Mouse (Mus musculus) retina, postnatal 7 days (tissue): Measurements from ENCODE around the gene Abcg5.

Experiments used
- DNase-seq: peaks from one replicate; pipeline ENCODE4 v3.0.0-alpha.2; 2012; ENCODE audit warnings: low read depth, low spot score

Abcg5 gene

GRCm38 (mm10) chr17:84645119-84645518, 37.7 kb downstream of the Abcg5 start:
- no peak for DNase-seq

DNA sequence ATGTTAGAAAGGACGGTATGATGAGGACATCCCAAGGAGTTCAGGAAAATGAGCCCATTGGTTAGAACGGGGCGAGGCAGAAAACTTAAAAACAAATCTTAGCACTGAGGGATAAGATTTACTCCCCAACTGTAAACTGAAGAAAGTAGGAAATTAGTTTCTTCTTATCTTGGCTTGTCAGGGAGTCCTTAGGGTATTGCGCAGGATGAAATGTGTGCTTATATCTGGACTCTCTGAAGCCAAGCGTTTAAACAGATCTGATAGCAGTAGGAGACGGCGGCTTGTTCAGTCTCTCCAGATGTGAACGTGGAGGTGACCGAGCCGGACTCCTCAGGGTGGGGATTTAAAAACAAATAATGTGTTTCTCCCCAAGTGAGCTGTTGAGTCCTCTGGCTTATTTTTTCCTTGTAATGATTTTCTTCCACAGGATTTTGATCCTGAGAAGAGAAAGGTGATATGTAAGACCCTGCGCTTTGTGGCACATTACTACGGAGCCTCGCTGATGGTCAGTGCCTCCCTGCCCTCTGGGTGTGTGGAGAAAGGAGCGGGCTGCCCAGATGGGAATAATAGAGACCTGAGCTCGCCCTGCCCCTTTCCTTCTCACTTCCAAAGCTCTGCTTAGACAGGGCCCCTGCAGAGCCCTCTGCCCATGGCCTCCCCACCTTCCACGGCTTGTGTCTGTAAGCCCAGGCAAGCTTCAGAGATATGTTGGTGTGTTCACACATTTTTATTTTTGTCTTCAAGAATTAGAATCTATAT, 38.3 kb downstream of the Abcg5 start:
- no peak for DNase-seq

GRCm38 (mm10) chr17:84642324-84642723, 40.5 kb downstream of the Abcg5 start:
- DNase-seq, result no peak

GRCm38 (mm10) chr17:84641893-84642292, 40.9 kb downstream of the Abcg5 start:
- DNase-seq, result peak; percentile 21

- DNase-seq, result no peak
Observed at GRCm38 (mm10) chr17:84639796-84640378, 42.9 kb downstream of the Abcg5 start.

GRCm38 (mm10) chr17:84637971-84638370, 44.8 kb downstream of the Abcg5 start:
- no peak for DNase-seq

GRCm38 (mm10) chr17:84636328-84636727, 46.5 kb downstream of the Abcg5 start:
- no peak for DNase-seq

DNA sequence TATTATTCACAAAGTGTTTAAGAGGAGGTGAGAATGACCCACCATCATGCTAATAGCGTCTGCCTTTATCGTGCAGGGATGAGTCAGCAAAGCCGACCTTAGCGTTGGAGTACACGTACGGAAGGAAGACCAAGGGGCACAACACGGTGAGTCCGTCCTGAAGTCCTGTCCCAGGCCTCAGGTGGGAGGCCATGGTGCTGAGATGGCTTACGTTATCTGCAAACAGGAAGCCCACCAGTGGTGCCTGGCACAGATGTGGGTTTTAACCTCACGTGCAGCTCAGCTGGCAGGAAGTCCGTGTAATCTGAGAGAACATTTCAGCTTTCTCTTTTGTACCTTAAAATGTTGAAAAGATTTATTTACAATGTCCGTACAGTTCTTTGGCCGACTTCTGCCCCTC, 49.4 kb downstream of the Abcg5 start:
- DNase-seq, result no peak

- no peak for DNase-seq
Observed at GRCm38 (mm10) chr17:84631836-84632235, 51.0 kb downstream of the Abcg5 start.

DNA sequence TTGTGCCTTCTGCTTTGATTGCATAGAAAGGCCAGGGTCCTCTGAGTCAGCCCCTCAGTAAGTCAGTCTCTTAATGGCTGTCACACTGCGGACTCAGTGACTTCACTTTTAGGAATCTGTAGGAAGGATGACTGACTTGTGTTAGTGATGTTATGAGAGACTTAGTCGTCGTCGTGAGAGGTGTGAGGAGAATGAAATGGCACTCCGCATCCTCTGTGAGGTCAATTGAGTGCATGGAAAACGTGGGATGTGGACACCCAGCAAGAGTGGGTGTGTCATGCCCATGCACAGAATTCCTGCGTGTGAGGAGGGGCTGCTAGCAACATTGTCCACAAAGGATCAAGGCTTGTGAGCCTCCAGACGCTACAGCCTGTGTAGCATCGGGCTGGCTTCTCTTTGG, 54.2 kb downstream of the Abcg5 start:
- no peak for DNase-seq

GRCm38 (mm10) chr17:84627721-84628120, 55.1 kb downstream of the Abcg5 start:
- no peak for DNase-seq

GRCm38 (mm10) chr17:84626857-84627305, 55.9 kb downstream of the Abcg5 start:
- no peak for DNase-seq

GRCm38 (mm10) chr17:84626276-84626856, 56.4 kb downstream of the Abcg5 start, which contains the start of gene Dync2li1:
Dync2li1 (plus strand) TSS chr17:84626496.
- peak; percentile 92 for DNase-seq

- DNase-seq, result no peak
Observed at GRCm38 (mm10) chr17:84622873-84623272, 59.9 kb downstream of the Abcg5 start.

DNA sequence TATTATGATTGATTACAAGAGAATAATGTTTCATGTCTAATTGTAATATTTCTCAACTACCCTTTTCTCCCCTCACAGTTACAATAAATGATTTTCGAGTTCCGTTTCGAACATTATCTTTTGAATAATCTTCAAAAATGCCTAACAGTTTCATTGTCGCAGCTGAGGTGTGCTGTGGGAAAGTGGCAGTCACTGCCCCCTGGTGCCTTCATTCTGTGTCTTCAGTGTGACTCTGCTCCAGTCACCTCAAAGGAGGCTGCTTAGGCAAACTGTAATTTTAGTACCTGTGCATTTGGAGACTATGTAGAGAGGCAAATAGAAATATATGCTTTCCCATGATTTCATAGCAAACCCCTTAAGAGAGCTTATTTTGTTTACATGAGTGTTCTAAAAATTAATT, 60.8 kb downstream of the Abcg5 start:
- DNase-seq, result no peak

DNA sequence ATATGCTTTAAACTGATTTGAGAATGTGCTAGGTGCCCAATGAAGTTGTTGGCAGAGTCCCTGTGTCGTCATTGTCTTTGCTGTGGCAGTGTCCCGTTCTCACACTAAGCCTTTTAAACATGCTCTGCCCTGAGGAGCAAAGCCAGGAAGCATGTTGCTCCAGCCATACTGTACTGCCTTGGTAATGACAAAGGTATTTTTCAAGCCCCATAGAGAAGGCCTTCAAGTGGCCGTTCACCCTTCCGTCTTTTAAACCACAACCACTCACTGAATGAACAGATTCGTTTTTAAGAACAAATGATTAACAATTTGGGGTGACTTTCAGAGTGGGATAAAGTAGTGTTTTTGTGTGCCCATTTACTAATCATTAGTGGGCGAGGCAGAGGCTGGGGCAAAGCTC, 61.6 kb downstream of the Abcg5 start:
- no peak for DNase-seq

GRCm38 (mm10) chr17:84620610-84621009, 62.2 kb downstream of the Abcg5 start:
- DNase-seq, result no peak

- no peak for DNase-seq
Observed at GRCm38 (mm10) chr17:84620076-84620475, 62.7 kb downstream of the Abcg5 start.

DNA sequence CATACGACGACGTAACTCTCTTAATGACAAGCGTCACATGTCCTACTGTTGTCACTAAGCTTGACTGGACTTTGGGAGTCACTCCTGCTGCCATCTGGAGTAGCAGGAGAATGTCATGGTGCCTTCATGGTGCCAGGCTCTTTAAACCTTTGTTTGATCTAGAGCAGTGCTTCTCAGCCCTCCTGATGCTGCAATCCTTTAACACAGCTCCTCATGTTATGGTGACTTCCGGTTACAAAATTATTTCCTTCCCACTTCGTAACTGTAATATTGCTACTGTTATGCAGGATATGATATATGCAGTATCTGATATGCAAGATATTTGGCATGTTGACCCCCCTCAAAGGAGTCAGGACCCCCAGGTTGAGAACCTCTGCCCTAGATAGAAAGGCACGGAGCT, 63.7 kb downstream of the Abcg5 start:
- DNase-seq, result no peak

DNA sequence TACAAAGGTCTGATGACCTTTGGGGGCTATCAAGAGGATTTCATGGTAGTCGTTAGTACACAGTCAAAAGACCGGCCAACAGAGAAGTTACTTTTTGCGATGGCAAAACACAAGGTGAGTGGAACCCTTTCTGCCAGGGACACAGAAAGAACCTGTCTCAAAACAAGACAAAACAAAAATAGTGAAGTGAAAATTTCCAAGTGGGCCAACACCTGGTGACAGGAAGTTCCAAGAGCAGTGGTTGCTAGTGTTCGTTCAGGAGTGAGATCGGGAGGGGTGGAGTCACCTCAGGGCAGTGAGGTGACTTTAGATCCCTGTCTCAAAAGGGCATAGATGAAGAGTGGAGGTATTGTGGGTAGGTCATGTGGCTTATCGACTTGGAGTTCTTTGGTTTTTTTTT, 64.9 kb downstream of the Abcg5 start:
- DNase-seq, result no peak

GRCm38 (mm10) chr17:84616526-84617074, 66.2 kb downstream of the Abcg5 start:
- no peak for DNase-seq

DNA sequence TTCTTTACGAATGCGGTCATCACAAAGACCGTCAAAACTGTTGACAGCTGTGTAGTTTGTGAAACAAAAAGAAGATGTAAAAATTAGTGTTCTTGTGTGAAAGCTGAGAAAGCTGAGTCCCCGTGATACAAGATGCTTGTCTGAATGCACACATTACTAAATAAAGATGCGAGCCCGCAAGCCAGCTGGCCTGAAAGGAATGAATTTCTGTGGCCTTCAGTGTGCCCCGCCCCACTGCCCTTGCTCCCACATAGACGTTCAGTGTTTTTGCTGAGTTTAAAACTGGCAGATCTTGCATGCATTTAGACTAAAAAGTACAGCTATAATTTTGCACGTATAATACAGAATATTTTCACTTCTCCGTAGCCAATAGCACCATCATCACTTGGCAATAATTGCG, 67.0 kb downstream of the Abcg5 start:
- no peak for DNase-seq

DNA sequence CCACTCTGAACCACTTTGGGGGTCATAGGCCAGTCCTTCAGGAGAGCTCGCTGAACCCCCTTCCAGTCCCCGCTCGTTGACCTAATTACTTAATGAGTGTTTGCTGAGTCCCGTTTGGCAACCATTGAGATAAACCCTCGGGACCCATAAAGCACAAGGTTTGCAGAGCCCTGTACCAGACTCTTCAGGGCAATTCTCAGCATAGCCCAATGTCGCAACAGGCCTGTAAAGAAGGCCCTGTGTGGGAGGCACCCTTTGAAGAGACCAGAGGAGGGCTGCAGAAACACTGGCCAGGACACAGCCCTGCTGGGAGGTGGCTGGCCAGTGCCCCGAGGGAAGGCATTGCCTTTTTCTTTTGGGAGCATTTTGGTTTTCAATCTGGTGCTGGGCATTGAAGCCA, 70.8 kb downstream of the Abcg5 start:
- DNase-seq, result no peak
